Mouse (Mus musculus) c-Kit-negative CD71-positive TER-119-positive erythroid progenitor cells, embryonic 14.5 days (primary cell): ENCODE measurements at regions not wholly inside any gene's neighbourhood (a gene's known extent, or its start where the extent isn't known, plus 50 kb on each side); places are given as distances from the start of the nearest gene placed in this dataset.

ENCODE experiments used
- DNase-seq: peaks from one replicate; pipeline ENCODE4 v3.0.0-alpha.2; 2013; ENCODE audit warnings: low read depth, low spot score

GRCm38 (mm10) chr1:69746575-69747290 is 59.7 kb upstream of the Ikzf2 start:
- peak; percentile 20 for DNase-seq

DNA sequence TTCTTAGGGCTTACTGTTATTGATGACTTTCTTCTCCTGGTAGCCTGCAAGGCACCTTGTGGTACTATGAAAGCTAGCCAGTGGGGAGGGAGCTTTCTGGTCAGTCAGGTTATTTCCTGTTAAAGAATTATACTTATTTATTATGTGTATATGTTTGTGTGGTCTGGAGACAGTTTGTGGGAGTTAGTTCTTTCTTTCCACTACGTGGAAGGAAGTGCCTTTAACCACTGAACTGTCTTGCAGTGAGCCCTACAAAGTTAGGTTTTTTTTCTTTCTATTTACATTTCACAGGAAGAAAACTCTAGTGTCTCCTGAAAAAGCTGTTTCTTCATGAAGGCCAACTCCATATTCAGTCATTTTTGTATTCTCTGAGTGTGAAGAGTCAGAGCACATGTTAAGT is 65.7 kb upstream of the Ikzf2 start:
- DNase-seq = no peak

DNA sequence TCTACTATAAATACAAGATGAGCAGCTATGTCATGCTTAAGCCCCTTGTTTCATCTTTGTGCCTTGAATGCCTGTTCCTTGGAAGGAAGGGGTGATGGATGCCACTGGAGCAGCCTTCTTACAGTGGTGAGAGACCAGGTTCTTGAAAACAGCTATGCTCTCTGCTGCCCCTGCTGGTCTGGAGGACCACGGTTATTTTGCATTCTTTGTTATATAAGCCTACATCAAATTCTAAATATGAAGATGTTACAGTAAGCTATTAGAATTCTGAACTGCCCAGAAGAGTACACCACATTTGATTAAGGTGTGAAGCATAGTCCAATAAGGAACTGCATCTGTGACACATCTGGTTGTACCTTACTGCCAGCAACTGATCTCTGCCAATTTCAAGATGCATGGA is 69.1 kb upstream of the Spag16 start:
- DNase-seq = no peak

DNA sequence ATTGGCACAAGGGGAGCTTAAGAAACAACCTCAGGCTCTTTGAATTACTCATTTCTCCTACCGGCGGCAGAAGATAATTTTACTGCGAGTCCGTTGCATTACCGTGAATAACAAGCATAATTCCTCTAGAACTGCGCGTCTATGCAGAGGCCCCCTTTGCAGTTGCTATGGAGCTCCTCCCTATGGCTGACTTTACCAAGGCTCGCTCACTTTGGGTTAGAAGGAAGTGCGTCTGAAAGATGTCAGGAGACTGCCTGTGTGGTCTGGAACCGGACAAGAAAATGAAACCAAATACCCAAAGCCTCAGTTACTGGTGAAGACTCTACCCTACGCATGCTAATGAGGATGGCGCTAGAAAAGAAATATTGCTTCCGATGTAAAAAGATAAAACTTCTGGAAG is 67.2 kb upstream of the Spag16 start:
- no peak for DNase-seq

DNA sequence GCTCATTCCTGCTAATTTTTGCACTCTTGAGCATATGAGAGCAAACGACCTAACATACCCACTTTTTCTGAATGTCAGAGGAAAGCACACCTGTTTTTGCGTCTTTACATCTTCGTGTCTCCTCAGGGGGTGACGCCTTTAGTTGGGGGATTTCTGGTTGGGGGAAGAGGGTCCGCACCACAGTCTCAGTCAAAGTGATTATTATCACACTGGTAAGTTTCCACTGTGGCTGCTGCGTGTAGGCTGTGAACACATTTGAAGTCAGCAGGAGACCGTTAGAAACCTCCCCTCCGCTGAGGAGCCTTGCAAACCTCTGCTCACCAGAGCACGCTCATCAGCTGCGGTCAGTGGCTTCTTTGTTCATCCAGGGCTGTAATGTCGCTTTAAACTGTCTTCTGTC is 58.1 kb upstream of the Spag16 start:
- no peak for DNase-seq

- DNase-seq = no peak
Measured at GRCm38 (mm10) chr1:69770209-69770608, 56.6 kb upstream of the Spag16 start.

GRCm38 (mm10) chr1:69771436-69771835 is 55.3 kb upstream of the Spag16 start:
- no peak for DNase-seq

DNA sequence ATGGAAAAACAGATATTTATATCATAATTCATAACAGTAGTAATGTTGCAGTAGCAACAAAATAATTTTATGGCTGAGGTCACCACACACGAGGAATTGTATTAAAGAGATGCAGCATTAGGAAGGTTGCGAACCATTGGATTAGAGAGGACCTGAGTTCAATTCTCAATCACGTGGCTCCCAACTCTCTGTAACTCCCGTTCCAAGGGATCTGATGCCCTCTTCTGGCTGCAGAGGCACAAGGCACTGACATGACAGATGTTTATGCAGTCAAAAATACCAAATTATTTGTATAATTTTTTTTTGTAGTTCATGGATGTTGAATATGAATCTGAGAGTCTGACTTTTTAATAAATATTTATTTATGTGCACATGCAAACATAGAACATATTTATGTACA is 51.2 kb upstream of the Spag16 start:
- no peak for DNase-seq
